Mouse (Mus musculus) MEL (cell line): ENCODE data around the gene Ing1. TPM values are rescaled to one million over a fixed set of nuclear protein-coding genes. Genes with fewer than 3 reads are reported as not detected.

Experiments used
- DNase-seq: peaks from one replicate; pipeline ENCODE4 v3.0.0; 2011; ENCODE audit warnings: low read depth, low spot score
- H3K27ac ChIP-seq: 2 replicates; pipeline ENCODE4 v1.5.1; 2012; ENCODE audit warnings: low read depth, mild to moderate bottlenecking, control low read depth, low read length, moderate library complexity; ENCODE audit not compliant: control insufficient read depth
- H3K27me3 ChIP-seq, 2 experiments: fragments of 150-350 bp in 1 of 2; sonication (generic) in 1 of 2; 2 replicates each; pipeline ENCODE4 v1.6.1; 2012; ENCODE audit warnings: low read length in 2 of 2, mild to moderate bottlenecking in 2 of 2, improper control_type of control experiment in 1 of 2, moderate library complexity in 1 of 2; ENCODE audit not compliant: insufficient read depth in 2 of 2, control insufficient read depth in 1 of 2
- H3K36me3 ChIP-seq, 2 experiments: 2 replicates each; pipeline ENCODE4 v1.6.1; 2012 to 2014; ENCODE audit warnings: low read length in 2 of 2, improper control_type of control experiment in 1 of 2, inconsistent platforms in 1 of 2, mild to moderate bottlenecking in 1 of 2; ENCODE audit not compliant: insufficient read depth in 2 of 2, control insufficient read depth in 1 of 2
- H3K4me1 ChIP-seq, 2 experiments: fragments of 150-350 bp in 1 of 2; sonication (generic) in 1 of 2; 2 replicates each; pipeline ENCODE4 v1.6.1; 2012; ENCODE audit warnings: low read length in 2 of 2, improper control_type of control experiment in 1 of 2, mild to moderate bottlenecking in 1 of 2; ENCODE audit not compliant: insufficient read depth in 2 of 2, control insufficient read depth in 1 of 2
- H3K4me3 ChIP-seq, 2 experiments: fragments of 150-350 bp in 1 of 2; sonication (generic) in 1 of 2; 2 replicates each; pipeline ENCODE4 v1.5.1; 2012; ENCODE audit warnings: low read depth in 2 of 2, low read length in 2 of 2, mild to moderate bottlenecking in 2 of 2, moderate library complexity in 2 of 2, control low read depth in 1 of 2, improper control_type of control experiment in 1 of 2; ENCODE audit not compliant: control insufficient read depth in 1 of 2, insufficient read depth in 1 of 2
- H3K79me2 ChIP-seq: 2 replicates; pipeline ENCODE4 v1.6.1; 2012; ENCODE audit warnings: mild to moderate bottlenecking, low read length, moderate library complexity; ENCODE audit not compliant: control insufficient read depth, poor library complexity, insufficient read depth
- H3K9ac ChIP-seq: 2 replicates; pipeline ENCODE4 v1.6.1; 2012; ENCODE audit warnings: low read depth, mild to moderate bottlenecking, control low read depth, low read length, moderate library complexity; ENCODE audit not compliant: control insufficient read depth, poor library complexity, severe bottlenecking
- H3K9me3 ChIP-seq: fragments of 150-350 bp; sonication (generic); replicated peaks from 2 replicates; pipeline ENCODE4 v1.6.1; 2012; ENCODE audit warnings: mild to moderate bottlenecking, low read length, improper control_type of control experiment, moderate library complexity; ENCODE audit not compliant: insufficient read depth
- CHD1 ChIP-seq: IDR thresholded peaks from 2 replicates; pipeline ENCODE4 v1.6.1; 2012; ENCODE audit warnings: low read depth, mild to moderate bottlenecking, inconsistent platforms, low read length, improper control_type of control experiment
- CHD2 ChIP-seq: IDR thresholded peaks from 2 replicates; pipeline ENCODE4 v1.6.1; 2011; ENCODE audit warnings: low read length, improper control_type of control experiment
- E2F4 ChIP-seq: IDR thresholded peaks from 2 replicates; pipeline ENCODE4 v1.6.1; 2011; ENCODE audit warnings: low read depth, low read length, improper control_type of control experiment, borderline replicate concordance
- ELF1 ChIP-seq: IDR thresholded peaks from 2 replicates; pipeline ENCODE4 v1.6.1; 2014; ENCODE audit warnings: low read depth, mild to moderate bottlenecking, inconsistent platforms, low read length, improper control_type of control experiment, moderate library complexity
- EP300 ChIP-seq, 2 experiments: IDR thresholded peaks; 2 replicates each; pipeline ENCODE4 v1.6.1; 2011; ENCODE audit warnings: improper control_type of control experiment in 2 of 2, low read length in 2 of 2, low read depth in 1 of 2, mild to moderate bottlenecking in 1 of 2
- ETS1 ChIP-seq: IDR thresholded peaks from 2 replicates; pipeline ENCODE4 v1.6.1; 2012; ENCODE audit warnings: low read depth, mild to moderate bottlenecking, inconsistent platforms, low read length, improper control_type of control experiment, moderate library complexity
- GABPA ChIP-seq: IDR thresholded peaks from 2 replicates; pipeline ENCODE4 v1.6.1; 2012; ENCODE audit warnings: low read depth, mild to moderate bottlenecking, inconsistent platforms, low read length, improper control_type of control experiment, moderate library complexity
- KAT2A ChIP-seq: conservative IDR thresholded peaks from 2 replicates; pipeline ENCODE4 v1.6.1; 2012; ENCODE audit warnings: low read depth, low read length, improper control_type of control experiment, inconsistent platforms
- MAX ChIP-seq: IDR thresholded peaks from 2 replicates; pipeline ENCODE4 v1.6.1; 2011; ENCODE audit warnings: low read length, improper control_type of control experiment
- MAZ ChIP-seq: IDR thresholded peaks from 2 replicates; pipeline ENCODE4 v1.6.1; 2012; ENCODE audit warnings: low read depth, mild to moderate bottlenecking, inconsistent platforms, low read length, improper control_type of control experiment
- MEF2A ChIP-seq: IDR thresholded peaks from 2 replicates; pipeline ENCODE4 v1.6.1; 2014; ENCODE audit warnings: low read depth, mild to moderate bottlenecking, inconsistent platforms, low read length, improper control_type of control experiment; ENCODE audit not compliant: poor library complexity, insufficient replicate concordance, severe bottlenecking; ENCODE audit errors: extremely low read depth
- MXI1 ChIP-seq: IDR thresholded peaks from 2 replicates; pipeline ENCODE4 v1.6.1; 2011; ENCODE audit warnings: mild to moderate bottlenecking, low read depth, low read length, improper control_type of control experiment
- MYC ChIP-seq: IDR thresholded peaks from 2 replicates; pipeline ENCODE4 v1.6.1; 2011; ENCODE audit warnings: low read depth, mild to moderate bottlenecking, low read length, improper control_type of control experiment, moderate library complexity
- NELFE ChIP-seq: IDR thresholded peaks from 2 replicates; pipeline ENCODE4 v1.6.1; 2011; ENCODE audit warnings: low read depth, low read length, improper control_type of control experiment
- NRF1 ChIP-seq: IDR thresholded peaks from 2 replicates; pipeline ENCODE4 v1.6.1; 2014; ENCODE audit warnings: low read depth, mild to moderate bottlenecking, inconsistent platforms, low read length, improper control_type of control experiment, moderate library complexity; ENCODE audit not compliant: poor library complexity, insufficient read depth, severe bottlenecking
- POLR2A ChIP-seq, 2 experiments: IDR thresholded peaks; 2 replicates each; pipeline ENCODE4 v1.6.1; 2011 to 2012; ENCODE audit warnings: low read length in 2 of 2, mild to moderate bottlenecking in 2 of 2, control low read depth in 1 of 2, improper control_type of control experiment in 1 of 2, low read depth in 1 of 2, moderate library complexity in 1 of 2; ENCODE audit not compliant: control insufficient read depth in 1 of 2, insufficient read depth in 1 of 2, poor library complexity in 1 of 2
- POLR2AphosphoS2 ChIP-seq: IDR thresholded peaks from 2 replicates; pipeline ENCODE4 v1.6.1; 2011; ENCODE audit warnings: low read length, improper control_type of control experiment
- RCOR1 ChIP-seq: IDR thresholded peaks from 2 replicates; pipeline ENCODE4 v1.6.1; 2012; ENCODE audit warnings: low read depth, mild to moderate bottlenecking, inconsistent platforms, low read length, improper control_type of control experiment
- SIN3A ChIP-seq: IDR thresholded peaks from 2 replicates; pipeline ENCODE4 v1.6.1; 2012; ENCODE audit warnings: low read length, improper control_type of control experiment, inconsistent platforms
- TAL1 ChIP-seq: IDR thresholded peaks from 2 replicates; pipeline ENCODE4 v1.6.1; 2012; ENCODE audit warnings: mild to moderate bottlenecking, inconsistent platforms, low read length, moderate library complexity, mixed read lengths
- TBP ChIP-seq: IDR thresholded peaks from 2 replicates; pipeline ENCODE4 v1.8.0; 2011; ENCODE audit warnings: low read depth, low read length, improper control_type of control experiment
- TCF12 ChIP-seq: IDR thresholded peaks from 2 replicates; pipeline ENCODE4 v1.6.1; 2014; ENCODE audit warnings: low read depth, mild to moderate bottlenecking, inconsistent platforms, low read length, improper control_type of control experiment, moderate library complexity
- UBTF ChIP-seq: IDR thresholded peaks from 2 replicates; pipeline ENCODE4 v1.6.1; 2012; ENCODE audit warnings: low read depth, mild to moderate bottlenecking, inconsistent platforms, low read length, improper control_type of control experiment, moderate library complexity, borderline replicate concordance; ENCODE audit not compliant: insufficient read depth
- ZMIZ1 ChIP-seq: IDR thresholded peaks from 2 replicates; pipeline ENCODE4 v1.6.1; 2012; ENCODE audit warnings: low read depth, mild to moderate bottlenecking, inconsistent platforms, low read length, improper control_type of control experiment, moderate library complexity
- polyA plus RNA-seq, 2 experiments: library from polyadenylated mRNA; stranded (reverse) in 1 of 2; unstranded in 1 of 2; fragments of >175 nt in 1 of 2; fragments of >200 nt in 1 of 2; gene quantifications; 2 replicates each; pipeline versions ENCODE4 v1.2.1 to v1.2.4; 2012; ENCODE audit warnings: low replicate concordance in 2 of 2, low read depth in 1 of 2; ENCODE audit not compliant: insufficient read length in 2 of 2, insufficient read depth in 1 of 2, missing spikeins in 1 of 2
- total RNA-seq: library from RNA; depleted of rRNA; stranded (reverse); fragments of 300-350 nt; gene quantifications from 2 replicates; pipeline ENCODE4 v1.2.3, GENCODE M21; 2012; rRNA removed

Ing1 gene
- total RNA-seq = 35.9 and 36.2 TPM in 2 replicates
- 10 to 100 TPM in 1 of 2 experiments, not detected in 1; 91.0 TPM for polyA plus RNA-seq

GRCm38 (mm10) chr8:11554799-11555719 lies at the start of gene Ing1:
Gene Ing1 (plus strand): TSS chr8:11555571.
- H3K79me2 ChIP-seq = peaks cover 33% of the 10 kb centered on the region
- H3K36me3 ChIP-seq = peaks cover 0 to 20% of the 10 kb centered on the region in 2 experiments; a peak in 2 of 4 replicates
- H3K4me3 ChIP-seq = peak within 1 kb of the TSS; percentile 58 to 98
- DNase-seq = peak; percentile 96
- no peaks in the 10 kb centered on the region for H3K27me3 ChIP-seq
- no peak for TF ChIP-seq MEF2A
- no peak; the same call in 1 of the 2 replicates for TF ChIP-seq MXI1
- TF ChIP-seq CHD1 = peak; percentile 93; the same call in 1 of the 2 replicates
- TF ChIP-seq ZMIZ1 = peak; percentile 94
- TF ChIP-seq CHD2 = no peak
- TF ChIP-seq SIN3A = peak; percentile 43
- TF ChIP-seq ETS1 = no peak; the same call in 1 of the 2 replicates
- peak; percentile 87 for TF ChIP-seq ELF1
- peak; percentile 10 to 37; a peak in 3 of 4 replicates for TF ChIP-seq EP300 (IDR thresholded peaks at IDR 0.05; ENCODE audit: low read depth in 1 of 2, low read length in 2 of 2)
- peak; percentile 94 for TF ChIP-seq NELFE
- TF ChIP-seq POLR2A (IDR thresholded peaks at IDR 0.05; ENCODE audit: control insufficient read depth in 1 of 2, insufficient read depth in 1 of 2, low read depth in 1 of 2, low read length in 2 of 2, poor library complexity in 1 of 2) = peak; percentile 73 to 92; a peak in 3 of 4 replicates
- peak; percentile 14; the same call in 1 of the 2 replicates for TF ChIP-seq TAL1
- TF ChIP-seq TCF12 = peak; percentile 58
- 0 out of 2 replicates have a peak, but pooled peaks have one; percentile 35 for TF ChIP-seq MAX
- no peak; the same call in 1 of the 2 replicates for TF ChIP-seq MAZ
- TF ChIP-seq POLR2AphosphoS2 = peak; percentile 87; the same call in 1 of the 2 replicates
- TF ChIP-seq NRF1 = 0 out of 2 replicates have a peak, but pooled peaks have one; percentile 16
- TF ChIP-seq KAT2A = no peak
- TF ChIP-seq UBTF = peak; percentile 65; the same call in 1 of the 2 replicates
- TF ChIP-seq TBP = peak; percentile 75
- no peak for TF ChIP-seq RCOR1
- TF ChIP-seq GABPA = no peak
- TF ChIP-seq MYC = peak; percentile 2; the same call in 1 of the 2 replicates
- peak; percentile 84; the same call in 1 of the 2 replicates for TF ChIP-seq E2F4
- H3K27ac ChIP-seq = peak within 1 kb of the TSS; percentile 92
- peaks cover 4 to 21% of the 10 kb centered on the region in 2 experiments; a peak in 3 of 4 replicates for H3K4me1 ChIP-seq
- H3K9ac ChIP-seq = peak within 1 kb of the TSS; percentile 94
- no peaks in the 10 kb centered on the region for H3K9me3 ChIP-seq
